Mouse (Mus musculus) forebrain, embryonic 10.5 days (tissue): Measurements from ENCODE around the gene Rras. TPM values are rescaled to one million over a fixed set of nuclear protein-coding genes. Genes with fewer than 3 reads are reported as not detected.
A peak's percentile ranks its signal among the peaks of the same experiment; 100 is the strongest.

ENCODE experiments used
- DNase-seq: peaks from one replicate; pipeline ENCODE4 v3.0.0-alpha.2; 2017; ENCODE audit warnings: low spot score; ENCODE audit errors: extremely low spot score
- H3K27ac ChIP-seq: fragments of 300-500 bp; sonication (generic); 2 replicates; pipeline ENCODE4 v1.5.1; 2016; ENCODE audit warnings: mild to moderate bottlenecking
- H3K27me3 ChIP-seq: fragments of 300-500 bp; sonication (generic); 2 replicates; pipeline ENCODE4 v1.6.1; 2016; ENCODE audit warnings: mild to moderate bottlenecking; ENCODE audit not compliant: poor library complexity, severe bottlenecking
- H3K36me3 ChIP-seq: fragments of 300-500 bp; sonication (generic); replicated peaks from 2 replicates; pipeline ENCODE4 v1.6.1; 2016; ENCODE audit warnings: mild to moderate bottlenecking, moderate library complexity
- H3K4me1 ChIP-seq: fragments of 300-500 bp; sonication (generic); 2 replicates; pipeline ENCODE4 v1.6.1; 2016
- H3K4me3 ChIP-seq: fragments of 300-500 bp; sonication (generic); 2 replicates; pipeline ENCODE4 v1.5.1; 2016; ENCODE audit warnings: mild to moderate bottlenecking, moderate library complexity
- H3K9me3 ChIP-seq: fragments of 300-500 bp; sonication (generic); 2 replicates; pipeline ENCODE4 v1.6.1; 2016; ENCODE audit warnings: mild to moderate bottlenecking, moderate library complexity
- WGBS: fragments of 180-500 bp; shearing (Covaris S2); methylation state at CpG from one replicate; pipeline ENCODE4 v1.1.7; 2016; 5-methylcytosine and 5-hydroxymethylcytosine counted together
- polyA plus RNA-seq: library from polyadenylated mRNA; unstranded; fragments of >200 nt; fragmentation: Nextera tagmentation; extraction: Ambion mirVana; gene quantifications from 2 replicates; pipeline ENCODE4 v1.2.1, GENCODE M21; 2016

The Rras gene
- 15.0 and 16.8 TPM in 2 replicates for polyA plus RNA-seq

DNA sequence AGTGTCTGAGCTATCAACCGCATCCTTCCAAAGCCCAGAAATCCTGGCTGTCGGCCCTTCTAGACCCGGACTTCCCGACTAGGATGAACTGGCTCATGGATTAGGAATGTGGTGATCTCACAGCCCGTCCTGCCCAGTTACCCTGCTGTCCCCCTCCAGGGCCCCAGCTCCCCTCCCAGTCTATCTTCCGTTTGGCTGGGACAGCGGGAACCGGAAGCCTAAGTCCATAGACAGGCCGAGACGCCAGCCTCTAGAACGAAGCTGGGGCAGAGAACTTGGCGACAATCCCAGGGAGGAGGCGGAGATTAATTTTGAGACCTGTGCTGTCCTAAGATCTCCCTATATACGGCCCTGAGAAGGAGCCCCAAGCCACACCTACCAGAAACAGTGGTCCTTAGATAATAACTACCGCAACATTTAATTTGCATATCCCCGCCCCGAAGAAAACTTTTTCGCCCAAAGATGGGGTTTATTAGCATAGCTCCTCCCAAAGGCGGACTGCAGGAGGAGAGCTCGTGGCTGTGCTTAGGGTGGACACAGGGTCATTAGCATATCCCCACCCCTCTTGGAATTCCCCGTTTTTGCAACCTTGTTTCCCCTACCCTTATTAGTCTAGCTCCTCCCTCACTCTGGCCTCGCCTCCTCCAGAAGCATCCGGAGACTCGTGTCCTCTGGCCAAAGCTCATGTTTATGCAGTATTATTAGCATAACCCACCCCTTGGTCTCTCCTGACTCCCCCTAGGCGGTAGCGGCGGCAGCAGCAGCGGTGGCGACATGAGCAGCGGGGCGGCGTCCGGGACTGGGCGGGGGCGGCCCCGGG is at the start of gene Rras:
Rras (plus strand) TSS at position 720 of the 820 bp plus-strand sequence.
- peak within 1 kb of the TSS; percentile 95 for H3K27ac ChIP-seq
- DNase-seq: peak; percentile 86
- peaks cover 16% of the 10 kb centered on the region for H3K36me3 ChIP-seq
- H3K9me3 ChIP-seq: no peaks in the 10 kb centered on the region
- H3K27me3 ChIP-seq: peaks cover 27% of the 10 kb centered on the region
- under 1% methylated on average over 32 of the region's 36 CpGs for WGBS
- H3K4me1 ChIP-seq: peaks cover 48% of the 10 kb centered on the region
- peak within 1 kb of the TSS; percentile 89 for H3K4me3 ChIP-seq

DNA sequence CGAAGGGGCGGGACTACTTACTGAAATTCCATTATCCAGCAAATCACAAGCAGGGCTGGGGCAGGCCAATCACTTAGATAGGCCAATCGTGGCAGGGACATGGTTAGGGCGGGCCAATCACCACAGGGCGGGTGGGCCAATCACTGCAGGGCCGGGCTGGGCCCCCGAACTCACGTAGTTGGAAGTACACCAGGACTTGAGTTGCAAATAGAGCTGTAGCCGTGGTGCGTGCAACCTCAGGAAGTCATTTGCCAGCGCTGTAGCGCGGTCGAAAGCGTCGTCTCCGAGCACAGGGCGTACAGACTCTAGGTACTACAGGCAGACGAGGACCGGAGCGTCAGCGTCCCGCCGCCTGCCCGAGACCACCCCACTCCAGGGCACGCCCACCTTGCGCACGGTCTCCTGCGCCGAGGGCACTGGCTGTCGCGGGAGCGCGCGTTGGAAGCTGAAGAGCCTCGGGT is 47.5 kb upstream of the Rras start:
- peak; percentile 91 for DNase-seq
- Histone ChIP-seq H3K27me3 (no peaks in the 10 kb centered on the region), H3K36me3 (peaks cover 25% of the 10 kb centered on the region), H3K4me3 (peak overlapping the region; percentile 68), H3K9me3 (no peaks in the 10 kb centered on the region), H3K4me1 (peaks cover 50% of the 10 kb centered on the region), H3K27ac (peak overlapping the region; percentile 89)
- under 1% methylated on average over 36 of the region's 36 CpGs for WGBS

DNA sequence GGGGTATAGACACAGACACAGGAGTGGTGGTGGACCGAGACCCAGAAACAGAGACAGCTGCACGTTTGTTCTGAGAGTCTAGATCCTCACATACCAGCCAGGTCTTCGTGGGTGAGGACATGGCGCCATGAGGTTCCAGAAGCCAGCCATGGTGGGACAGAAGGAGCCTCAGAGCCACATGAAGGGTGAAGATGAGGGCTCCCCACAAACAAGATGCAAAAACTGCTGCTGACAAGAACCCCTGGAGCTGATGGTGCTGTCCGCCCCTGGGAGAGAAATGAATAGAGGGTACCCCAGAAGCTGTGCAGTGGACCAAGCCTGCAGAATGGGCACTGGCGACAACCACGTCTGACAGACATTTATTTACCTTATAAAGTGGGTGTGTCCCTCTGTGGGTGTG is 46.6 kb upstream of the Rras start:
- WGBS: 82% methylated on average over 7 of the region's 7 CpGs
- Histone ChIP-seq H3K4me3 (peak overlapping the region; percentile 68), H3K4me1 (peaks cover 53% of the 10 kb centered on the region), H3K27me3 (no peaks in the 10 kb centered on the region), H3K27ac (peak overlapping the region; percentile 89), H3K9me3 (no peaks in the 10 kb centered on the region), H3K36me3 (peaks cover 25% of the 10 kb centered on the region)
- no peak for DNase-seq

DNA sequence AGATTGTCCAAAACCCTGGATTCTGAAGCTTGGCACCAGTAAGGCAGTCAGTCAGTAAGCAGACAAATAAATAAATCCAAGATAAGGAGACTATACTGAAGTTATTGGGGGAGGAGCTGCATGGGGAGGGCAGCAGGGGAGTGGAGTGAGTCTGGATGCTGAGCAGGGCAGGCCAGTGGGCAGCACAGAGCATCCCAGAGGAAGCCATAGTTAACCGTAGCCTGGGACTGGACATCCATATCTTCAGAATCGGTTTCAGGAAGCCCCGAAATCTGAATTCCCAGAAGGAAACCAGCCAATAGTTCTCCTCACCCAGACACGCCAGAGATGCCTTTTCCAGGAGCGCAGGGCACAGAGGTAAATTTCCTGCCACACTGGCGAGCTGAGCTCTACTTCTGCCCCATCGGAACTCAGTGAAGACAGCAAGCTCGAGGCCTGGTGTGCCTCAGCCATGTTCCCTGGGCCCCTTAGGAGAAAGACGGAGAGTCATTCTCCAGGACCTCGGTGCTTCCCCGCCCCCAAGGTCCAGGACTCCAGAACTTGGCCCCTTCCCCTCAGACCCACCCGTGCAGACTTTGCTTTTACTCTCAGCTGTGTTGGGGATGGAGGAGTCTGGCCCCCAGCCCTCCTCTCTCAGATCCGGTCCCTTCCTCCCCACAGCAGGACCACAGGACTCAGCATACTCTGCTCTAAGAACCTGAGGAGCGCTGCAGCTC is 44.2 kb upstream of the Rras start:
- H3K27me3 ChIP-seq: no peaks in the 10 kb centered on the region
- H3K27ac ChIP-seq: peak overlapping the region; percentile 81
- no peaks in the 10 kb centered on the region for H3K9me3 ChIP-seq
- peak overlapping the region; percentile 58 for H3K4me3 ChIP-seq
- peaks cover 53% of the 10 kb centered on the region for H3K4me1 ChIP-seq
- 40% methylated on average over 14 of the region's 14 CpGs for WGBS
- no peak for DNase-seq
- peaks cover 36% of the 10 kb centered on the region for H3K36me3 ChIP-seq

DNA sequence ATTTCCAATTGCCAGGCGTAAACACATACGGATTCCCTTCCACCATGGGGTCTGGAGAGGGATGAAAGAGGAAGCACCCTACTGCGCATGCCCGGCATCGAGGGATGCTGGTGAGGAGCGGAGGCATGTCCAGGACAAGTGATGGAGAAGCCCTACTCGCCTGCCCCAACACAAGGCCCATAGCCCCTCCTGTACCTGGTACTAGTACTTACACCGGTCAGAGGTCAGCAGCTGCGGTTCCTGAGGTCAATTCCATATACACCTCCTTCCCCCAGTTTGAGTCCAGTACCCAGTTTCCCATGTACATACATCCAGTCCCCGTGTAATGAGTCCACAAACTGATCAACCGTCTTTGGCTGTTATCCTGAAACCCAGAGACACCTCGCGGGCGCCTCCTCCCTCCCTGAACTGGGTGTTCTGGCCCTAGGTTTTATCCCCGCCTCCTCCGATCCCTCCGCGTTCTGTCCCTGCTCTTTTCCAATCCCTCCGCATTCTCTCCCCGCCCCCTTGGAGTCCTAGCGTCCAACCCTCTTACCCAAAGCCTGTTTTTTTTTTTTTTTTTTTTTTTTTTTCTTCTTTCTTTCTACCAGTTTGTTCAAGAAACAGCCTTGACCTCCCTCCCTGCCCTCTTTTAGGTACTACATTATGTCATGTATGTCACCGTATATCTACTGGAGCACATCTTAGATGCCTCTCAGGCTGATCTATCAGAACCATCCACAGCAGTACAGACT is 43.2 kb upstream of the Rras start, which contains the start of gene Cpt1c:
Cpt1c (minus strand) TSS at position 469 of the 734 bp plus-strand sequence.
- peaks cover 51% of the 10 kb centered on the region for H3K4me1 ChIP-seq
- DNase-seq: peak; percentile 83
- peaks cover 45% of the 10 kb centered on the region for H3K36me3 ChIP-seq
- WGBS: 1% methylated on average over 22 of the region's 22 CpGs
- no peaks in the 10 kb centered on the region for H3K27me3 ChIP-seq
- no peaks in the 10 kb centered on the region for H3K9me3 ChIP-seq
- H3K27ac ChIP-seq: peak within 1 kb of the TSS; percentile 81
- peak within 1 kb of the TSS; percentile 58 for H3K4me3 ChIP-seq

- no peak for DNase-seq
- 28% methylated on average over 6 of the region's 6 CpGs for WGBS
- Histone ChIP-seq H3K27me3 (no peaks in the 10 kb centered on the region), H3K4me3 (peak overlapping the region; percentile 58), H3K36me3 (peaks cover 51% of the 10 kb centered on the region), H3K4me1 (peaks cover 46% of the 10 kb centered on the region), H3K27ac (peak overlapping the region; percentile 81; the same call in 1 of the 2 replicates), H3K9me3 (no peaks in the 10 kb centered on the region)
These were observed 42.7 kb upstream of the Rras start for GRCm38 (mm10) chr7:44975117-44975419.

- DNase-seq: no peak
- peaks cover 27% of the 10 kb centered on the region for H3K4me1 ChIP-seq
- H3K4me3 ChIP-seq: peak overlapping the region; percentile 1; the same call in 1 of the 2 replicates
- peaks cover 81% of the 10 kb centered on the region for H3K36me3 ChIP-seq
- WGBS: 87% methylated on average over 3 of the region's 3 CpGs
- H3K27me3 ChIP-seq: no peaks in the 10 kb centered on the region
- no peaks in the 10 kb centered on the region for H3K9me3 ChIP-seq
- H3K27ac ChIP-seq: no peak overlapping the region
These were observed 39.5 kb upstream of the Rras start for GRCm38 (mm10) chr7:44978300-44978699.

DNA sequence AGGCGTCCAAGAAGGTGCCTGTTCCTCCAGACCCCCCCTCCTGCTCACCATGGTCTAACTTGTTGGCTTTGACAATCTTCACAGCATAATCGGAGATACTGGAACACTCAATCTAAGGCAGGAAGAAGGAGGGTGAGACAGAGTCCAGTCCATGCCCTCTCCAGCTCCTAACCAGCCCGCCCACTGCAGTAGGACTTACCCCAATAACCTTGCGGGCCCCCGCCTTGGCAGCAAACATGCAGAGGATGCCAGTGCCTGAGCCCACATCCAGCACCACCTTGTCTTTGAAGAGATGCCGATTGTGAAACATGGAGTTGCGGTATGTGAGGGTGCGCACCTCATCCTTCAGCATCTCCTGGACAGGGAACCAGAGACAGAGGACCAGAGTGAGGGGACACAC is 36.2 kb upstream of the Rras start:
- no peak for DNase-seq
- no peaks in the 10 kb centered on the region for H3K9me3 ChIP-seq
- H3K27ac ChIP-seq: no peak overlapping the region
- peaks cover 85% of the 10 kb centered on the region for H3K36me3 ChIP-seq
- H3K27me3 ChIP-seq: no peaks in the 10 kb centered on the region
- peaks cover 27% of the 10 kb centered on the region for H3K4me1 ChIP-seq
- WGBS: 94% methylated on average over 8 of the region's 8 CpGs
- no peak overlapping the region for H3K4me3 ChIP-seq

DNA sequence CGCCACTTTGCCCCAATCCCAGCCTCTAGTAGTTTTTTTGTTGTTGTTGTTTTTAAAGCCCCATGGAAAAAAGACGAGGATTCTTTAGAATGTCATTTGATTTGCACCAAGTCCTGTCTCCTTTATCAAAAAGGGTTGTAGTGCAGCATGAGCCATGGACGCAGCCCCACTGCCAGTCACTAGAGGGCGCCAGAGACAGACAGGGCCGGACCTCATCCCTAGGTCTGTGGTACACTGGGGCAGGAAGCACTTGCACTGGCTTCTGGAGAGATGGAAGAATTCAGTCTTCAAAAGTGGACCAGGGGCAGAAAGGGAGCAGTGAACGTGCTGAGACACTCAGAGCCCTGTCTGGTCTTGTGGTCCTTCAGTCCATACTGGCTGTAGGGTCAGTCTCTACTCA is 34.7 kb upstream of the Rras start:
- DNase-seq: peak; percentile 87
- WGBS: 42% methylated on average over 6 of the region's 6 CpGs
- Histone ChIP-seq H3K9me3 (no peaks in the 10 kb centered on the region), H3K36me3 (peaks cover 73% of the 10 kb centered on the region), H3K4me3 (peak overlapping the region; percentile 97), H3K27me3 (no peaks in the 10 kb centered on the region), H3K27ac (0 out of 2 replicates have a peak overlapping the region, but pooled peaks have one; percentile 44), H3K4me1 (peaks cover 32% of the 10 kb centered on the region)

GRCm38 (mm10) chr7:44983944-44984832 is 33.6 kb upstream of the Rras start:
- DNase-seq: no peak
- H3K9me3 ChIP-seq: no peaks in the 10 kb centered on the region
- H3K27me3 ChIP-seq: no peaks in the 10 kb centered on the region
- peaks cover 40% of the 10 kb centered on the region for H3K4me1 ChIP-seq
- WGBS: 84% methylated on average over 7 of the region's 7 CpGs
- H3K27ac ChIP-seq: peak overlapping the region; percentile 99; the same call in 1 of the 2 replicates
- H3K4me3 ChIP-seq: peak overlapping the region; percentile 97
- peaks cover 71% of the 10 kb centered on the region for H3K36me3 ChIP-seq

DNA sequence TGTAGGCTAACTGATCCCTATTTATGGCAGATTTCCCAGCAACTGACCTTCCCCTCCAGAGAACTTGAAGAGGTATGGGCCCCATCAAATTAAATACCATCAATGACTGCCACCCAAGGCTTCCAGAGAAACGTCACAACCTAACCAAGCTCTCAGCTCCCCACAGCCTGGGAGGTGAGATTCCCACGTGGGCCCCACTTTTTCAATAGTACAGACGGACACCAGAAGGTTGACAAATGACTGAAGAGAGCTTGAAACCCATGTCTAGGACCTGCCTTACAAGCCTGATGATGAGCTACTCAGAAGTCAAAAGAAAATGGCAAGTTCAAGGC is 33.0 kb upstream of the Rras start:
- H3K27ac ChIP-seq: peak overlapping the region; percentile 99

More for the DNA sequence above, 33.0 kb upstream of the Rras start:
- 59% methylated on average over 3 of the region's 3 CpGs for WGBS
- Histone ChIP-seq H3K4me1 (peaks cover 42% of the 10 kb centered on the region), H3K27me3 (no peaks in the 10 kb centered on the region), H3K9me3 (no peaks in the 10 kb centered on the region), H3K4me3 (peak overlapping the region; percentile 97), H3K36me3 (peaks cover 71% of the 10 kb centered on the region)
- no peak for DNase-seq
